Mouse (Mus musculus): ENCODE results near the gene Epha10. TPM values are rescaled to one million over a fixed set of nuclear protein-coding genes. Genes with fewer than 3 reads are reported as not detected.

The Epha10 gene
- polyA plus RNA-seq, 2 experiments = not detected

GRCm38 (mm10) chr4:124856294-124856693, 24.4 kb upstream of the Epha10 start:
- WGBS (ENCODE audit: insufficient replicate concordance) = 91% methylated on average over 8 of the region's 8 CpGs
- DNase-seq (ENCODE audit: low read depth in 3 of 3, low spot score in 3 of 3) (no peak), ATAC-seq (ENCODE audit: insufficient read depth) (no peak)
- Histone ChIP-seq H3K9me3 (ENCODE audit: control insufficient read depth, low read length) (no peaks in the 10 kb centered on the region), H3K4me1 (replicated peaks; ENCODE audit: control insufficient read depth in 2 of 2, insufficient read depth in 2 of 2, low read length in 1 of 2) (peaks cover 8 to 9% of the 10 kb centered on the region in 2 experiments), H3K4me2 (ENCODE audit: low read depth) (no peak overlapping the region), H3K27ac (no peak overlapping the region), H3K36me3 (replicated peaks; ENCODE audit: control insufficient read depth, insufficient read depth, low read depth) (peaks cover 20% of the 10 kb centered on the region), H3K4me3 (ENCODE audit: insufficient read depth in 1 of 2, low read depth in 2 of 2, low read length in 2 of 2) (no peak overlapping the region), H3K27me3 (ENCODE audit: control insufficient read depth, insufficient read depth, low read length) (peaks cover 10% of the 10 kb centered on the region), H3K9ac (replicated peaks) (no peak overlapping the region)
- TF ChIP-seq CTCF (IDR thresholded peaks at IDR 0.05; ENCODE audit: low read depth) = no peak
- TF ChIP-seq EP300 (IDR thresholded peaks at IDR 0.05; ENCODE audit: low read depth) = no peak

- peaks cover 14% of the 10 kb centered on the region for H3K36me3 ChIP-seq (replicated peaks; ENCODE audit: control insufficient read depth, insufficient read depth, low read depth)
- WGBS (ENCODE audit: insufficient replicate concordance) = 75% methylated on average over 5 of the region's 5 CpGs
- H3K27ac ChIP-seq = no peak overlapping the region
- no peak overlapping the region for H3K9ac ChIP-seq (replicated peaks)
- no peaks in the 10 kb centered on the region for H3K4me1 ChIP-seq (replicated peaks; ENCODE audit: control insufficient read depth in 2 of 2, insufficient read depth in 2 of 2, low read length in 1 of 2)
- ATAC-seq (ENCODE audit: insufficient read depth) (no peak), DNase-seq (ENCODE audit: low read depth in 3 of 3, low spot score in 3 of 3) (no peak)
- H3K9me3 ChIP-seq (ENCODE audit: control insufficient read depth, low read length) = no peaks in the 10 kb centered on the region
- no peak overlapping the region for H3K4me2 ChIP-seq (ENCODE audit: low read depth)
- TF ChIP-seq EP300 (IDR thresholded peaks at IDR 0.05; ENCODE audit: low read depth) (no peak), CTCF (IDR thresholded peaks at IDR 0.05; ENCODE audit: low read depth) (no peak)
- peaks cover 29% of the 10 kb centered on the region for H3K27me3 ChIP-seq (ENCODE audit: control insufficient read depth, insufficient read depth, low read length)
- no peak overlapping the region for H3K4me3 ChIP-seq (ENCODE audit: insufficient read depth in 1 of 2, low read depth in 2 of 2, low read length in 2 of 2)
These were observed 22.3 kb upstream of the Epha10 start for GRCm38 (mm10) chr4:124858370-124858769.

- H3K4me3 ChIP-seq (ENCODE audit: insufficient read depth in 1 of 2, low read depth in 2 of 2, low read length in 2 of 2) = no peak overlapping the region
- no peak for TF ChIP-seq EP300 (IDR thresholded peaks at IDR 0.05; ENCODE audit: low read depth)
- TF ChIP-seq CTCF (IDR thresholded peaks at IDR 0.05; ENCODE audit: low read depth) = no peak
- no peak overlapping the region for H3K27ac ChIP-seq
- H3K4me1 ChIP-seq (replicated peaks; ENCODE audit: control insufficient read depth in 2 of 2, insufficient read depth in 2 of 2, low read length in 1 of 2) = no peaks in the 10 kb centered on the region
- no peaks in the 10 kb centered on the region for H3K36me3 ChIP-seq (replicated peaks; ENCODE audit: control insufficient read depth, insufficient read depth, low read depth)
- DNase-seq (ENCODE audit: low read depth in 3 of 3, low spot score in 3 of 3) (peak; percentile 34 to 46 (median 38)), ATAC-seq (ENCODE audit: insufficient read depth) (no peak)
- 9% methylated on average over 7 of the region's 7 CpGs for WGBS (ENCODE audit: insufficient replicate concordance)
- H3K9ac ChIP-seq (replicated peaks) = no peak overlapping the region
- H3K9me3 ChIP-seq (ENCODE audit: control insufficient read depth, low read length) = no peaks in the 10 kb centered on the region
- no peak overlapping the region for H3K4me2 ChIP-seq (ENCODE audit: low read depth)
- H3K27me3 ChIP-seq (ENCODE audit: control insufficient read depth, insufficient read depth, low read length) = peaks cover 34% of the 10 kb centered on the region
These were observed 20.3 kb upstream of the Epha10 start for GRCm38 (mm10) chr4:124860446-124860845.

- peak within 1 kb of the TSS in 1 of 2 experiments; percentile 4; a peak in 1 of 4 replicates for H3K4me3 ChIP-seq (ENCODE audit: insufficient read depth in 1 of 2, low read depth in 2 of 2, low read length in 2 of 2)
- ATAC-seq (ENCODE audit: insufficient read depth) (no peak), DNase-seq (ENCODE audit: low read depth in 3 of 3, low spot score in 3 of 3) (no peak)
- H3K9ac ChIP-seq (replicated peaks) = no peak within 1 kb of the TSS
- peaks cover 34% of the 10 kb centered on the region for H3K27me3 ChIP-seq (ENCODE audit: control insufficient read depth, insufficient read depth, low read length)
- no peaks in the 10 kb centered on the region for H3K4me1 ChIP-seq (replicated peaks; ENCODE audit: control insufficient read depth in 2 of 2, insufficient read depth in 2 of 2, low read length in 1 of 2)
- TF ChIP-seq EP300 (IDR thresholded peaks at IDR 0.05; ENCODE audit: low read depth) (no peak), CTCF (IDR thresholded peaks at IDR 0.05; ENCODE audit: low read depth) (no peak)
- 5% methylated on average over 63 of the region's 77 CpGs for WGBS (ENCODE audit: insufficient replicate concordance)
- H3K9me3 ChIP-seq (ENCODE audit: control insufficient read depth, low read length) = no peaks in the 10 kb centered on the region
- H3K4me2 ChIP-seq (ENCODE audit: low read depth) = peak within 1 kb of the TSS; percentile 18; the same call in 1 of the 2 replicates
- no peaks in the 10 kb centered on the region for H3K36me3 ChIP-seq (replicated peaks; ENCODE audit: control insufficient read depth, insufficient read depth, low read depth)
- H3K27ac ChIP-seq = no peak within 1 kb of the TSS
These were observed 19.2 kb upstream of the Epha10 start, which contains the start of gene Maneal for GRCm38 (mm10) chr4:124861283-124862188. Gene Maneal, minus strand, starts transcription at chr4:124862171.

- no peak for ATAC-seq (ENCODE audit: insufficient read depth)
These were observed 8.0 kb upstream of the Epha10 start for GRCm38 (mm10) chr4:124872719-124873118.

More at GRCm38 (mm10) chr4:124872719-124873118, 8.0 kb upstream of the Epha10 start:
- no peak for DNase-seq (ENCODE audit: low read depth in 3 of 3, low spot score in 3 of 3)
- Histone ChIP-seq H3K27me3 (ENCODE audit: control insufficient read depth, insufficient read depth, low read length) (no peaks in the 10 kb centered on the region), H3K27ac (no peak overlapping the region), H3K4me3 (ENCODE audit: insufficient read depth in 1 of 2, low read depth in 2 of 2, low read length in 2 of 2) (no peak overlapping the region), H3K9ac (replicated peaks) (no peak overlapping the region), H3K9me3 (ENCODE audit: control insufficient read depth, low read length) (no peaks in the 10 kb centered on the region), H3K36me3 (replicated peaks; ENCODE audit: control insufficient read depth, insufficient read depth, low read depth) (no peaks in the 10 kb centered on the region), H3K4me1 (replicated peaks; ENCODE audit: control insufficient read depth in 2 of 2, insufficient read depth in 2 of 2, low read length in 1 of 2) (no peaks in the 10 kb centered on the region), H3K4me2 (ENCODE audit: low read depth) (no peak overlapping the region)
- 93% methylated on average over 1 of the region's 1 CpGs for WGBS (ENCODE audit: insufficient replicate concordance)
- TF ChIP-seq CTCF (IDR thresholded peaks at IDR 0.05; ENCODE audit: low read depth) (peak; percentile 59), EP300 (IDR thresholded peaks at IDR 0.05; ENCODE audit: low read depth) (no peak)

All from liver, embryonic 14.5 days (tissue).